Mouse (Mus musculus): Measurements from ENCODE around the gene Cux1. TPM values are rescaled to one million over a fixed set of nuclear protein-coding genes. Genes with fewer than 3 reads are reported as not detected.

The Cux1 gene
- polyA plus RNA-seq, 1 experiment from 2014 or later, result 112 TPM

DNA sequence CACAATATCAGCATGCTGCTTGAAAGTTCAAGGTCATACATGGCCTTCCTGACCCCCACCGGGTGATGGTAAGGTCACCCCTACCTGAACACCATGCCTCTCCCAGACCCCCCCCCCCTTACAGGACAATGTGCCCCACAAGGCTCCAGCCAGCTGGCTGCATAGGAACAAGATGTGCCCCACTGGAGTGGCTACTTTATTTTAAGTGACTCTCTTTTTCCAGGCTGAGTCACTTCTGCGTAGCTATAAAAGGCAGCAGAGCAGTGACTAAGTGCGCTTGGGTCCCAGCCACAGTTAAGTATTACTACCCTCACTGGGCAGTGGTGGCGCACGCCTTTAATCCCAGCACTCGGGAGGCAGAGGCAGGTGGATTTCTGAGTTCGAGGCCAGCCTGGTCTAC, 86.7 kb downstream of the Cux1 start:
- Histone ChIP-seq H3K4me1 (ENCODE audit: control insufficient read depth, insufficient read depth, low read length) (no peaks in the 10 kb centered on the region; the same call in 1 of the 2 replicates), H3K27ac (replicated peaks; ENCODE audit: low read depth, low read length) (no peak overlapping the region), H3K4me3 (replicated peaks; ENCODE audit: low read depth, low read length) (no peak overlapping the region), H3K36me3 (ENCODE audit: control insufficient read depth, insufficient read depth, low read length) (peaks cover 11% of the 10 kb centered on the region; the same call in 1 of the 2 replicates), H3K9me3 (ENCODE audit: control insufficient read depth, low read length) (no peaks in the 10 kb centered on the region), H3K4me2 (ENCODE audit: low read length) (no peak overlapping the region), H3K27me3 (ENCODE audit: control insufficient read depth, insufficient read depth, low read length) (no peaks in the 10 kb centered on the region), H3K9ac (replicated peaks; ENCODE audit: low read length) (no peak overlapping the region)
- 97% methylated on average over 7 of the region's 7 CpGs for WGBS
- no peak for ATAC-seq (ENCODE audit: low FRiP score, low TSS enrichment)
- DNase-seq, result no peak

DNA sequence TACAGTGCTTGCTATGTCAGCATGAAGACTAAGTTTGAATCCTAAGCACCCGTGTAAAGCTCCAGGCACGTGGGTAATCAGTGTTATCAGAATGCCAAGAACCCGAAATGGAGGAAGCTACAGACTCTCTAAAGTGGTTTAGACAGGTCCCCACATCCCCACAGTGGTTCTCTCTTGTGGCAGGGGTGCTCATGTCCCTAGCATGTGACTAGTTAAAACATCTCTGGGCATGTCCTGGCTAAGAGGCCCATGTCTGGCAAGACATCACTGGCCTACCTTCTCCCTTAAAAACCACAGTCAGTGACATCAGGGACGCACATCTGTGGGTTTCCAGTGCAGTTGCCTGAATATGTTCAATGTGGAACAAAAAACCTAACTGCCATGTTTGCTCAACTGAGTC, 87.5 kb downstream of the Cux1 start:
- Histone ChIP-seq H3K27ac (replicated peaks; ENCODE audit: low read depth, low read length) (no peak overlapping the region), H3K4me2 (ENCODE audit: low read length) (no peak overlapping the region), H3K9ac (replicated peaks; ENCODE audit: low read length) (no peak overlapping the region), H3K4me3 (replicated peaks; ENCODE audit: low read depth, low read length) (no peak overlapping the region), H3K36me3 (ENCODE audit: control insufficient read depth, insufficient read depth, low read length) (peaks cover 11% of the 10 kb centered on the region; the same call in 1 of the 2 replicates), H3K9me3 (ENCODE audit: control insufficient read depth, low read length) (no peaks in the 10 kb centered on the region), H3K4me1 (ENCODE audit: control insufficient read depth, insufficient read depth, low read length) (no peaks in the 10 kb centered on the region; the same call in 1 of the 2 replicates), H3K27me3 (ENCODE audit: control insufficient read depth, insufficient read depth, low read length) (no peaks in the 10 kb centered on the region)
- ATAC-seq (ENCODE audit: low FRiP score, low TSS enrichment) (no peak), DNase-seq (no peak)
- WGBS, result 91% methylated on average over 4 of the region's 4 CpGs

DNA sequence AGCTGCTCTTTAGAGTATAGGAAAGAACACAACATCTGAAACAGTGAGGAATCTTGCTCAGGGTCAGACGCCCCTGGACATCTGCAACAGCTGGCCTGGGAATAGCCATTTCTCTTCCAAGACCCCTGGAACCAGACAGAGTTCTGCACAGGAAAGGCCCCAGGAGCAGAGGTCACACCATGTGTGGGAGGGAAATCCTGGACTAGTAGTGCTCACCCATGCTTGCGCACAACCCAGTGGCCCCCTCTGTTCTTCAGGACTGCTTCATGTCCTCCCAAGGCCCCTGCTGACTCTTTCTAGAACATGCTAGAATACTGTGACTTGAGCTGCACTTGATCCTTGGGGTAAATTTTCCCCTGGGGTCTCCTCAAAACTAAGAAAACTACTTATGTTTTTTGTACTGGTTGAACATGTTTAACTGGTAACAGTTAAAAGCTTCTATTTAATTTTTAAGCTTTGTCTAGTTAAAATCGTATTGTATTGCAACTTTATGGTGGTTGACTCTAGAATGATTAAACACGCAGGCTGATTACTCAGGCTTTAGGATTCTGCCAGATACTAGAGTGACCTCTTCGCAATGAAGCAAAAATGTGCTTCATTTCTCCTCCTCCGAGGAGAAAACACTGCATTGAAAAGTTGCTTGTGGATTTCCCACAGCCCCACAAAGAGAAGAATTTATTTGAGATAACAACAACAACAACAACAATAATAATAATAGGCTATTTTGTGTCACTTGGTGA, 88.1 kb downstream of the Cux1 start:
- Histone ChIP-seq H3K27ac (replicated peaks; ENCODE audit: low read depth, low read length) (no peak overlapping the region), H3K36me3 (ENCODE audit: control insufficient read depth, insufficient read depth, low read length) (peaks cover 11% of the 10 kb centered on the region; the same call in 1 of the 2 replicates), H3K4me2 (ENCODE audit: low read length) (no peak overlapping the region), H3K9ac (replicated peaks; ENCODE audit: low read length) (no peak overlapping the region), H3K4me1 (ENCODE audit: control insufficient read depth, insufficient read depth, low read length) (peaks cover under 1% of the 10 kb centered on the region; the same call in 1 of the 2 replicates), H3K27me3 (ENCODE audit: control insufficient read depth, insufficient read depth, low read length) (no peaks in the 10 kb centered on the region), H3K9me3 (ENCODE audit: control insufficient read depth, low read length) (no peaks in the 10 kb centered on the region), H3K4me3 (replicated peaks; ENCODE audit: low read depth, low read length) (no peak overlapping the region)
- ATAC-seq (ENCODE audit: low FRiP score, low TSS enrichment) (no peak), DNase-seq (no peak)
- 92% methylated on average over 6 of the region's 6 CpGs for WGBS

DNA sequence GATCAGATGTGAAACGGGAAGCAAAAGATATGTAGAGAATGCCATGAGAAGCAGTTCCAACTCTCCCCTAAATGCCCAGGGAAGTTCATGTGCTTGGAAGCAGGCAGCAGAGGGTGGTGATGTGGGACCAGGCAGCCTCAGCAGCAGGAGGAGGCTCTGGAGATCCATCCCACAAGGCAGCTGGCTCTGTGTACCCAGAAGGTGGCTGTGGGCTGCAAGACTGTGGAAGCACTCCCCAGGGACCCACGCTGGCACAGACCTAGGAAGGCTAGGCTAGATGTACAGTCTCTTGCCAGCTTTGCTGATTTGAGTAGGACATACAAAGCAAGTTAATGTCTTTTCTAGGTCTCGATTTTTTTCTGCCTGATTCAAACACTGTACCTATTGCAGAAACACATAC, 91.0 kb downstream of the Cux1 start:
- 87% methylated on average over 3 of the region's 3 CpGs for WGBS
- Histone ChIP-seq H3K27ac (replicated peaks; ENCODE audit: low read depth, low read length) (no peak overlapping the region), H3K9me3 (ENCODE audit: control insufficient read depth, low read length) (no peaks in the 10 kb centered on the region), H3K4me1 (ENCODE audit: control insufficient read depth, insufficient read depth, low read length) (peaks cover 12% of the 10 kb centered on the region; the same call in 1 of the 2 replicates), H3K4me2 (ENCODE audit: low read length) (no peak overlapping the region), H3K9ac (replicated peaks; ENCODE audit: low read length) (no peak overlapping the region), H3K36me3 (ENCODE audit: control insufficient read depth, insufficient read depth, low read length) (no peaks in the 10 kb centered on the region), H3K4me3 (replicated peaks; ENCODE audit: low read depth, low read length) (no peak overlapping the region), H3K27me3 (ENCODE audit: control insufficient read depth, insufficient read depth, low read length) (no peaks in the 10 kb centered on the region)
- ATAC-seq (ENCODE audit: low FRiP score, low TSS enrichment) (no peak), DNase-seq (peak; percentile 31)

DNA sequence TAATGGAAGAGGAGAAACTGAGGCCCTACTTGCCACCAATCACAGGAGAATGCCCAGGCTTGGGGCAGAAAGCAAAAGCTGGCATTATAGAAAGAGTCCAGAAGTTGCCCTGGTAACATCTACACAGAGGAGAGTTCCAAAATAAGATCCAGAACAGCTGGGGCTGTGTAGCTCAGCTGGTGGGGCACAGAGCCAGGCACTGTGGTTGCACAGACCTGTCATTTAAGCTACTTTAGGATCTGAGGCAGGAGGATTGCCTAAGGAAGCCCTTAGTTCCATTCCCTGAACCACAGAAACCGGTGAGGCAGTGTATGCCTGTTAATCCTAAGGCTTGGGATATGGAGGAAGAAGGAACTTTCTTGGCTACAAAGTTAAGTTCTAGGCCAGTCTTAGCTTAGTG, 92.1 kb downstream of the Cux1 start:
- H3K27me3 ChIP-seq (ENCODE audit: control insufficient read depth, insufficient read depth, low read length), result no peaks in the 10 kb centered on the region
- ATAC-seq (ENCODE audit: low FRiP score, low TSS enrichment), result no peak
- no peak overlapping the region for H3K4me3 ChIP-seq (replicated peaks; ENCODE audit: low read depth, low read length)
- no peak overlapping the region for H3K27ac ChIP-seq (replicated peaks; ENCODE audit: low read depth, low read length)
- no peak for DNase-seq
- no peaks in the 10 kb centered on the region for H3K36me3 ChIP-seq (ENCODE audit: control insufficient read depth, insufficient read depth, low read length)
- no peak overlapping the region for H3K9ac ChIP-seq (replicated peaks; ENCODE audit: low read length)
- no peaks in the 10 kb centered on the region for H3K9me3 ChIP-seq (ENCODE audit: control insufficient read depth, low read length)
- peaks cover 12% of the 10 kb centered on the region; the same call in 1 of the 2 replicates for H3K4me1 ChIP-seq (ENCODE audit: control insufficient read depth, insufficient read depth, low read length)
- WGBS, result 91% methylated on average over 1 of the region's 1 CpGs
- no peak overlapping the region for H3K4me2 ChIP-seq (ENCODE audit: low read length)

DNA sequence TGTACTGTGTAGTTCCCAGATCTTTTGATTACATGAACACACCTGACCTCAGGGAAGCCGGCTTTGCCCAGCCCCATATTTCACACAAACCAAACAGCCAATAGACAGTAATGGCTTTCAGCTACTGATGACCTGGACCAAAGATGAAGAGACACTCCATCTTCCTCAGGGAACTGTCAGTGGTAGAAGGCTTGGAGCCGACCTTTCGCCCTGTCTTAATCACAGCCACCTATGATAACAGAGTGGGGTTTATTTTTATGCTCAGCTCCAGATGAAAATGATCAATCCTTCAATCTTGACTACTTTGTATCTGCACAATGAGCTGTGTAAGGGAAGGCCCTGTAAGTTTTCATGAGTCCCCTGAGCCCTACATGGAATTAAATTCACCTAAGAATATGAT, 93.2 kb downstream of the Cux1 start:
- Histone ChIP-seq H3K9ac (replicated peaks; ENCODE audit: low read length) (no peak overlapping the region), H3K27ac (replicated peaks; ENCODE audit: low read depth, low read length) (no peak overlapping the region)
- ATAC-seq (ENCODE audit: low FRiP score, low TSS enrichment), result no peak

DNA sequence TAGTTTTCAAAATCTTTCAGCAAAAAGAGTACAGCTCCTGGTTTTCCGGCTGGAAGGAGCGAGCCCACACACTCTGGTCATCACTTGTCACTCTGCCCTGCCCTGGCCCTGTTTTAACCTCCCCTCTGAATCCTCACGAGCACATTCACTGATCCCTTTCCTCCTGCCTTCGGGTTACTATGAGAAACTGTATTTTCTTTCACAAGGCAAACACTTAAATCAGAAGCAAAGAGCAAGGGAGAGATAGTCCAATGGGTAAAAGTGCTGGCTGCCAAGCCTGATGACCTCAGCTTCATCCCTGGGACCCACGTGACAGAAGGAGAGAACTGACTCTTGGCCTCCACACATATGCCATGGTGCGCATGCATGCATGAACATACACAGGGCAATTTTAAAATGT, 94.0 kb downstream of the Cux1 start:
- H3K9ac ChIP-seq (replicated peaks; ENCODE audit: low read length), result no peak overlapping the region
- no peak overlapping the region for H3K4me2 ChIP-seq (ENCODE audit: low read length)
- no peaks in the 10 kb centered on the region for H3K27me3 ChIP-seq (ENCODE audit: control insufficient read depth, insufficient read depth, low read length)
- peaks cover 19% of the 10 kb centered on the region for H3K4me1 ChIP-seq (ENCODE audit: control insufficient read depth, insufficient read depth, low read length)
- WGBS, result 42% methylated on average over 6 of the region's 6 CpGs
- ATAC-seq (ENCODE audit: low FRiP score, low TSS enrichment), result no peak
- no peaks in the 10 kb centered on the region for H3K36me3 ChIP-seq (ENCODE audit: control insufficient read depth, insufficient read depth, low read length)
- no peaks in the 10 kb centered on the region for H3K9me3 ChIP-seq (ENCODE audit: control insufficient read depth, low read length)
- DNase-seq, result no peak
- no peak overlapping the region for H3K27ac ChIP-seq (replicated peaks; ENCODE audit: low read depth, low read length)
- no peak overlapping the region for H3K4me3 ChIP-seq (replicated peaks; ENCODE audit: low read depth, low read length)

More for the DNA sequence above, 93.2 kb downstream of the Cux1 start:
- Histone ChIP-seq H3K4me1 (ENCODE audit: control insufficient read depth, insufficient read depth, low read length) (peaks cover 15% of the 10 kb centered on the region; the same call in 1 of the 2 replicates), H3K4me3 (replicated peaks; ENCODE audit: low read depth, low read length) (no peak overlapping the region), H3K4me2 (ENCODE audit: low read length) (no peak overlapping the region), H3K27me3 (ENCODE audit: control insufficient read depth, insufficient read depth, low read length) (no peaks in the 10 kb centered on the region), H3K9me3 (ENCODE audit: control insufficient read depth, low read length) (no peaks in the 10 kb centered on the region), H3K36me3 (ENCODE audit: control insufficient read depth, insufficient read depth, low read length) (no peaks in the 10 kb centered on the region)
- WGBS, result 86% methylated on average over 3 of the region's 3 CpGs
- no peak for DNase-seq

DNA sequence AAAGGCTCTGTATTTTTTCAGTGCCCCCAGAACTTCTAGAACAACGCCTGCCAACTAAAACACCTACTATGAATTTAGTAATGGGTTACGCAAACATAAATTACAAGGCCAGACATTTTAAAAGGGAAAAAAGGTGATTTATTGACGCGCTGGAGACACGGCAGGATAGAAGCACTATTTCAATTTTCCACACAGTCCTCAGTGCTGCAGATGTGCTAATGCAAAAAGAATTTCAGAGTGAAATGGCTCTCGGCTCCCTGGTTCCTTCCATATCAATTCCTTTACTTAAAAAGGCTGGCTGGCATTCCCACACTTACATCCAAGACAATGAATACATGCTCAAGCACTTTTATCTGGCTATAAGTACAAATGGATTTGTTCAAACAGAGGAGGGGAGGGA, 94.4 kb downstream of the Cux1 start:
- H3K27me3 ChIP-seq (ENCODE audit: control insufficient read depth, insufficient read depth, low read length), result no peaks in the 10 kb centered on the region
- no peaks in the 10 kb centered on the region for H3K9me3 ChIP-seq (ENCODE audit: control insufficient read depth, low read length)
- no peak overlapping the region for H3K4me2 ChIP-seq (ENCODE audit: low read length)
- WGBS, result 70% methylated on average over 6 of the region's 6 CpGs
- H3K9ac ChIP-seq (replicated peaks; ENCODE audit: low read length), result no peak overlapping the region
- peaks cover 24% of the 10 kb centered on the region for H3K4me1 ChIP-seq (ENCODE audit: control insufficient read depth, insufficient read depth, low read length)
- no peak overlapping the region for H3K27ac ChIP-seq (replicated peaks; ENCODE audit: low read depth, low read length)
- H3K4me3 ChIP-seq (replicated peaks; ENCODE audit: low read depth, low read length), result no peak overlapping the region
- DNase-seq (peak; percentile 29), ATAC-seq (ENCODE audit: low FRiP score, low TSS enrichment) (no peak)
- no peaks in the 10 kb centered on the region for H3K36me3 ChIP-seq (ENCODE audit: control insufficient read depth, insufficient read depth, low read length)
